Mouse (Mus musculus) adrenal gland, adult 18-20 months (tissue): ENCODE data around the gene Tnfrsf22. TPM values are rescaled to one million over a fixed set of nuclear protein-coding genes. Genes with fewer than 3 reads are reported as not detected.
"Not testable (repeated sequence)": the region's sequence is repeated elsewhere in the genome, so short reads cannot be mapped to it uniquely, and the experiment has no call there.

Experiments
- DNase-seq, 2 experiments: peaks; one replicate each; pipeline ENCODE4 v3.0.0; 2021 to 2022; ENCODE audit warnings: low spot score in 2 of 2
- long read RNA-seq, 2 experiments: library from polyadenylated mRNA; stranded (forward); transcript quantifications; one replicate each; pipeline ENCODE4 v2.0.0; 2021
- total RNA-seq, 2 experiments: library from RNA; stranded (reverse); gene quantifications; 1 replicate in 1 of 2; 2 replicates in 1 of 2; pipeline ENCODE4 v1.2.3; 2021

The Tnfrsf22 gene
- total RNA-seq: 1 to 10 TPM; 5.7 to 7.7 TPM
- long read RNA-seq, experiment 1, full-length matches to known transcripts: 1 of 1 reads
- long read RNA-seq, experiment 1, partial matches to known transcripts: 0 of 1 reads
- long read RNA-seq, experiment 1, other reads (novel, unspliced or antisense): 0 of 1 reads
- long read RNA-seq, experiment 2, partial matches to known transcripts: 0 of 3 reads
- long read RNA-seq, experiment 2, other reads (novel, unspliced or antisense): 0 of 3 reads

DNA sequence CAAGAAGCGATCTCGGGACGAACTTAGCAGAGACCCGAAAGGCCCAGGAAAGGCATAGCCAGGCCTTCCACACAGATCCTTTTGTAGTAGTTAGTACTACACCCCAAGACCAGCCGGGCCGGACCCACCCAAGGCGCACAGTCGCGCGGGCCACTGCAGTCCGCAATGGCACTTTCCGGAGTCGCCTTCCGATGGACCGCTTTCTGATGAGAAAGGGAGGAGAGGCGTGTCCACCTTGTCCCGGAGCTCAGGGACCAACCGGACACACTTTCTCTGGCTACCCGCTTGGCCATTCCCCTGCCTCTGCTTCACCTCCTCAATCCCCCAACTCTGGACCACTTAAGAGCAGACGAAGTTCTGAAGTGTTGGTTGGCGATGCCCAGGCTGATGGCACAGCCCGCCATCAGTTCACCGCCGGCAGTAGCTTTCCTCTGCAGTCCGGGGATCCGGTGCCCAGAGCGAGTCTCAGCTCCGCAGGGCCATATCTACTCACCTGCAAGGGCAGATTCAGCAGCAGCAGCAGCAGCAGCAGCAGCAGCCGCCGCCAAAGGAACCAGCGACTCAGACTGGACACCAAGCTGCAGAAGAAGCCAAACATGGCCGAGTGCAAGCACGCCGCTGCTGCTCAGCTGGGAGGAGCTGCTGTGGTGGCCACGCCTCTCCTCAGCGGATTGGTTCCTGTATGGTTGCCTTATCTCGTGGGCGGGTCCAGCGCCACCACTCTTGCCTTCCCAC, at the start of gene Tnfrsf22:
Tnfrsf22 (minus strand) TSS at position 628 of the 735 bp plus-strand sequence.
- peak; percentile 73 to 75 for DNase-seq

- peak; percentile 20 to 35 for DNase-seq
Observed at GRCm38 (mm10) chr7:143696140-143696539, 46.7 kb upstream of the Tnfrsf22 start.

DNA sequence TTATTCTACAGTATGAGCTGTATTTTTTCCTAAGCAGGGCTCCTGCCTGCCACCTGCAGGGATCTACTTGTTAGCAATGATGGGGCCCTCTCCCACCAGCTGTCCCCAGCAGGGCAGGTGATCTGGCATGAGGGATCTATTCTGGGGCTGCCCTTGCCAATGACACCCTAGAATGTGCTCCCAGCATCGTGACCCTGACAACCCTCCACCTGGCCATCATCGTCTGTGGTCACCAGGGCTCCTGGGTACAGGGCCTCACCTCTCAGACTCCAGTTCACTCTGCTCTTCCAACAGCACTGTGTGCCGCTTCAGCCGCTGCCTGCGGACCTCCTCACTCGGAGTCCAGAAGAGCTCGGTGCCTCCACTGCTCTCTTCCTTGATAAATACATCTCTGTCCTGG, 45.1 kb upstream of the Tnfrsf22 start:
- peak in 1 of 2 experiments; percentile 17 for DNase-seq

- DNase-seq: peak in 1 of 2 experiments; percentile 13
Observed at GRCm38 (mm10) chr7:143692746-143693510, 43.5 kb upstream of the Tnfrsf22 start.

- DNase-seq: peak in 1 of 2 experiments; percentile 16
Observed at GRCm38 (mm10) chr7:143691909-143692308, 42.4 kb upstream of the Tnfrsf22 start.

DNA sequence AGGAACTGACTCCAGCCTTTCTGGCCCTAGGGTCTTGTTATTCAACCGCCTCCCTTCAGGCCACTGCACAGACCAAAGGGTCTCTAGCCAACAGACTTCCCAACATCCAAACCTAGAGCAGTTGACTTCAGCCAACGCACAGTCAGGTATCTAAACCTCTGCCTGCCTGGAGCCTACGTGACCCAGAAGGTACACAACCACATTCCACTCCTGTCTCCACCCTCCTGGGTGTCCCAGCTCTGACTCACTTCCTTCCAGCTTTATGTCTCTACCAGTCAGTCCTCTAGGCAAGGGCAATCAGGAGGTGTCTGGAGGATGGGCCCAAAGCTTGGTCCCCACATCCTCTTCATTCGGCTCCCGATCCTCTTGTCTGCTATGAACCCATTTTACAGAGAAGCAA, 41.7 kb upstream of the Tnfrsf22 start:
- peak in 1 of 2 experiments; percentile 10 for DNase-seq

GRCm38 (mm10) chr7:143689946-143690345, 40.5 kb upstream of the Tnfrsf22 start:
- DNase-seq: no peak

DNA sequence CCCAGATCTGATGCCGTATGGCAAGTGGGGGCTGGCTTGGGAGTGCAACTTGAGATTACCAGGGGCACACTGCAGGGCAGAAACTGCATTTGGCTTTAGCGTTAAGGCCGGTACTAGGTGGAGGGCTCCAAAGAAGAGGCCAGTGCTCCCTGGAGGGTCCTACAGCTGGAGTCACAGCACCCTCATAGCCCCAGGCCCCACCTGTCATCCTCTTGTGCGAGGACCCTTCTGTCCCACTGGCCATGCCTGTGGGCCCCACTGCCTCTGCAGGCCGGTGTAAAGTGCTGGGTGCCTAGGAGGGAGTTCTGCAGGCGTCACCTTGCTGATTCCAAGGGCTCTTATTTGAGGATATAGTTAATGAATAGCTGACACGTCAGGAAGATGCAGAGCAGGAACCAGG, 40.0 kb upstream of the Tnfrsf22 start:
- peak in 1 of 2 experiments; percentile 14 for DNase-seq

GRCm38 (mm10) chr7:143686676-143687075, 37.2 kb upstream of the Tnfrsf22 start:
- DNase-seq: peak in 1 of 2 experiments; percentile 17

GRCm38 (mm10) chr7:143686191-143686590, 36.7 kb upstream of the Tnfrsf22 start:
- not testable (repeated sequence) for DNase-seq

GRCm38 (mm10) chr7:143685359-143686067, 36.1 kb upstream of the Tnfrsf22 start, which contains the start of gene Tnfrsf23:
Tnfrsf23 (minus strand) TSS chr7:143685872.
- DNase-seq: peak; percentile 73 to 78

DNA sequence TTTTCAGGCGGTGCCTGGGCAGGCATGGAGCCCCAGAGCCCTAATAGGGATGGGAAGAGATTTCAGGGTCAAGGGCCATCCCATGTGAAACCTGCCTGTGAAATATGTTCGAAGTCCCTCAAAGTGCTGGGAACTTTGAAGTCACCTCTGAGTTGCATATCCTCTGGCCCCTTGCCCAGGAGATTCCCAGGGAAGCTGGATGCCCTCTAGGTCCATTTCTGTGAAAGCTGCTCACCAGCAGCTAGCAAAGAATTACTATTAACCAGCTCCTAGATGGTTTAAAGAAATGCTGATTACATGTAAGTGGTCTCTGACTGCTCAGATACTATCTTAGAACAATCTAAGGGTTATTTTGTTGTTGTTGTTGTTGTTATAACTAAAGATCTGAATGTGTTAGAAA, 35.1 kb upstream of the Tnfrsf22 start:
- peak in 1 of 2 experiments; percentile 7 for DNase-seq

DNA sequence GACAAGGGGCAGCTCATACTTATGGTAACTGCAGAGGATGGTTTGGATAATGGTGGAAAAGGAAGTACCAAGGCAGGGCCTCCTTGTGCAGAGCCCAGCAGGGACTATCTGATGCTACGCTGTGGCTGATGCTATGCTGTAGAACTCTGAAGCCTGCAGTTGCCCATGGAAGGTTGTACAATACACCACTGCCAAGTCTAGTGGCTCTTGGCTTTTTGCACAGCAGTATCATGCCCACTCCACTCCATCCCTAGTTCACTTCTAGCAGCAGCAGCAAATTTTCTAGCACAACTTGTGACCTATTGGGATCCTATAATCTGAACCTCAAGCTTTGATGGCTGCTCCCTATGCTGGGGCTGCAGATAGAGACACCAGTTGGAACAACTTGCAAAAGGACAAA, 32.1 kb upstream of the Tnfrsf22 start:
- DNase-seq: no peak

DNA sequence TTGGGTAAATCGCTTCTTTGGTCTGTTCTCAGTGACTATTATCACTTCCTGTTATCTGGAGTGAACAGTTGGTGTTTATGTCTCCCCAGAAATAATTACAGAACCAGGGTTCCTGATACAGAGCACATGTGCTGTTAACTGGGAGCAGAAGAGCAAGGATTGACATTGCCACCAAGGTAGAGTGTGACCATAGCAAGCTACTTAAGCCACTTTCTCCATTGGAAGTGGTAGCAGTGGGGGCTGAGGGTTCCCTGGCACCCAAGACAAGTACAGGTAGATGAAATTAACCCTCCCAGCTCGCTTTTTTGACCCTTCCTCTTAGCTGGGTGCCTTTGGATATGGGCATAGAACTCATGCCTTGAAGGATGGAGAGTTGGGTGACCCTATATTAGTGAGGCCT, 31.4 kb upstream of the Tnfrsf22 start:
- peak in 1 of 2 experiments; percentile 8 for DNase-seq

- DNase-seq: peak in 1 of 2 experiments; percentile 12
Observed at GRCm38 (mm10) chr7:143679650-143680049, 30.2 kb upstream of the Tnfrsf22 start.

DNA sequence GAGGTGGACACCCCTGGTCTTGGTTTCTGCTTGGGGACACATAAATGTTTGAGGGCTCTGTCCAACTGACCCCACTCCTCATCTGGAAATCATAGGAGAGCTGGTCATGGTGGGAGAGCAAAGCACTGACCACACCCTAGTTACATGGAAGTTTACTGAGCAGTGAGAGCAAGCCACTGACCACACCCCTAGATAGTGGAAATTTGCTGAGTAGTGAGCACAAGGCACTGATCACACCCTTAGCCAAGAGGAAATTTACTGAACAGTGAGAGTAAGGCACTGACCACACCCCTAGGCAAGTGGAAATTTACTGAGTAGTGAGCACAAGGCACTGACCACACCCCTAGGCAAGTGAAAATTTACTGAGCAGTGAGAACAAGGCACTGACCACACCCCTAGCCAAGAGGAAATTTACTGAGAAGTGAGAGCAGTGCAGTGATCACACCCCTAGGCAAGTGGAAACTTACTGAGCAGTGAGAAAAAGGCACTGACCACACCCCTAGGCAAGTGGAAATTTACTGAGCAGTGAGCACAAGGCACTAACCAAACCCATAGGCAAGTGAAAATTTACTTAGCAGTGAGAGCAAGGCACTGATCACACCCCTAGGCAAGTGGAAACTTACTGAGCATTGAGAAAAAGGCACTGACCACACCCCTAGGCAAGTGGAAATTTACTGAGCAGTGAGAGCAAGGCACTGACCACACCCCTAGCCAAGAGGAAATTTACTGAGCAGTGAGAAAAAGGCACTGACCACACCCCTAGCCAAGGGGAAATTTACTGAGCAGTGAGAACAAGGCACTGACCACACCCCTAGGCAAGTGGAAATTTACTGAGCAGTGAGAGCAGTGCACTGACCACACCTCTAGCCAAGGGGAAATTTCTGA, 17.2 kb upstream of the Tnfrsf22 start:
- DNase-seq: no peak

DNA sequence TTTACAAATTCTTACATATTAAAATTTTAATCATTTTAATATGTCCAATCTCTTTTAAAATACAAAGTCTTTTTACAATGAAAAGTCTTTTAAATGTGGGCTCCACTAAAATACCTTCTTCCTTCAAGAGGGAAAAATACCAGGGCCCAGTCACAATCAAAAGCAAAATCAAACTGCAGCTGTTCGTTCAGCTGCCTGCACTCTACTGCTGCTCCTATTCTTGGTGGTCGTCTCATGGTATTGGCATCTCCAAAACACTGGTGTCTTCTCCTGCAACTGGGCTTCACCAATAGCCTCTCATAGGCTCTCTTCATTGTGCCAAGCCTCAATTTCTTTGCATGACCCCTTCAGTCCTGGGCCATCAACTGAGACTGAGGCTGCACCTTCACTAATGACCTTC, 14.0 kb upstream of the Tnfrsf22 start:
- DNase-seq: no peak

GRCm38 (mm10) chr7:143660797-143661196, 11.3 kb upstream of the Tnfrsf22 start:
- no peak for DNase-seq

GRCm38 (mm10) chr7:143649769-143650346, 397 bp upstream of the Tnfrsf22 start:
- not testable (repeated sequence) for DNase-seq
